Mouse (Mus musculus) cerebellum, postnatal 10 days (tissue): ENCODE measurements around the gene Patj.
"Not testable (repeated sequence)": the region's sequence is repeated elsewhere in the genome, so short reads cannot be mapped to it uniquely, and the experiment has no call there.

ENCODE experiments used
- DNase-seq, 2 experiments: peaks; one replicate each; pipeline ENCODE4 v3.0.0; 2021; ENCODE audit warnings: mixed read lengths in 2 of 2

Patj gene

DNA sequence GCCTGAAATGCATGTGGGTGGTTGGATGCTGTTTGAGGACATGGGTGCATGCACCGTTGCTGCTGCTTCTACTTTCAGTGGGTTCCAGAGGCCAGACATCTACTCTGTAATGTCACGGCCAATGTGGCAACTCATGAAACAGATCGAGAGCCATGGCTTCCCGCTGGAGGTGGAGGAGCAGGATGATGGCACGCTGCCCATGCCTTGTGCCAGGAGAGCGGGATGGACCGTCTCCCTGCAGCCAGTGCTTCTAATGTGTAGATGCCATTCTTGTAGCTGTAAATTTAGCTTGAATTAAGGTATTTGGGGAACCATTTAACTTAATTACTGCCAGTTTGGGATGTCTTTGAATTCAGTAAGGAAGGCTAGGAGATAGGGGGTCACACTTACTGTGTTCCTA, 270.3 kb downstream of the Patj start:
- DNase-seq = peak; percentile 85 to 90

DNA sequence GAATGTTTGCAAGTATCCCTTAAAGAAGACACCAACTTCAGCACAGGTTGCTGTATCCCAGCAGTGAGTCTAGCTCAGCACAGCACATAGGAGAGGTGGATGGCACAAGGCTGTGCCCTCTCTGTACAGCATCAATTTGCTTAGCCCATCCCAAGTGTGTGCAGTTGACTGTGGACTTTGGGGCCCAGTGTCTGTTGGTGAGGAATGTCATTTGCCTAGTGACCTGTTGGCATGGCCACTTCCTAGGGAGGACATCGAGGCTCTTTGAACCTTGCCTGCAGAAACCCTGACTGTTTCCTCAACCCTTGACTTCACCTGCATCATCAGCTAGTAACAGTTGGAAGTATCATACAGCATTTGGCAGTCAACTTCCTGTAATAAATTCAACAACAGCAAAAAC, 270.9 kb downstream of the Patj start:
- DNase-seq = no peak

DNA sequence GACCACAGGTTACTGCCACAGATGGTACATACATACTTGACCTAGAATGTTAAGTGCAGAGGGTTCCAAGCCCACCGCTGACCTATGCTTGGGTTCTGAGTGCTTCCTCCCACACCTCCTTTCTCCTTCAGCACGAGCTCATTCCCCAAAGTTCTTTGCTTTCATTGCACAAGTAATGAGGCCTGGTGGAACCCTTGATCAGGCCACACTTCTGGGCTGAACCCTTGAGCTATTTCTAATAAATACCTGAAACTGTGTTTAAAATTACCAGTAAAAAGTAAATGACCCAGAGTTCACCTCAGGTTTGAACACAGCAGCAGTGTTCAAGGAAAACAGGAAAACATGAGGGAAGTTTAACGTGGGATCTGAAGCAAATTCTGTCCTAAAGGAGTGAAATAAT, 271.4 kb downstream of the Patj start:
- DNase-seq = no peak

DNA sequence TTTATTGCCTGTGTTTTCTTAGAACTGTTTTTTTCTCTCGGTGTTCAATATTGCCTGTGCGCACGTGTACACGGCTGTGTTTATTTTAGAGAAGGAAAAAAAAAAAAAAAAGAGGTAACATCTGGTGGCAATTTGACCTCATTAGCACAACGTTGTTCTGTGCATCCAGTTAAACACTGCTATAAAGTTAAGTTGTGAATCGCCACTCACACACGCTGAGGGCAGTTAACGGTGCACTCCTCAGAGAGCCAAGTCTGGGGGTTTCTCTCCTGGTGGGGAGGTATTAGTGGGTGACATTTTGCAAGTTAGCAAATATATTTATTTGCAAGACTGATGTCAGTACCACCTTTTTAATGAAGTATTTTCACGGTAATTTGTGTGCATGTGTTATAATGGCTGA, 281.9 kb downstream of the Patj start:
- DNase-seq = no peak

DNA sequence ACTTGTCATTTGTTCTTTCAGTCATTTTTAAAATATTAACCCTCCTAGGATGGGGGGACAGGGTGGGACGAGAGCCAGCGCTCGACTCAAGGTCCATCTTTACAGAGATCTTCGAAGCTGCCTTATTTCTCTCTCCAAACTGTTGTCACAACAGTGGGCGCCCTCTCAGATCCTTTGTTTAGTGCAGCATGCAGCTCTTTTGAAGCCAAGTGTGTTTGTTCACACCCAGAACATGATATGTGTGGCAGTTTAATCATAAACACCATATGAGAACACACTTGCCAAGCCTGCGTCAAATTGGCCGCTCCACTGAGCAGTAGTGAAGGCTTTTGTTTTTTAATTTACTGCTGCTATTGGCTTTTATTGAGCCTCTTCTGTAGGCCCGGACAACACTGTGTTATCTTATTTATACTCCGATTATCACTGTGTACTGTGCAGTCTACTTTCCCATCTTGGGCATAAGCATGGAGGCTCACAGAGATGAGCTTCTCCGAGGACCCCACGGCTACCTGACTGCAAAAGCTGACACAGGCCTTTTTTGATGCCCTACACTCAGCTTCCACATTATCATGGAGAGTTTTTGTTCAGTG, 291.2 kb downstream of the Patj start:
- peak in 1 of 2 experiments; percentile 14 for DNase-seq

DNA sequence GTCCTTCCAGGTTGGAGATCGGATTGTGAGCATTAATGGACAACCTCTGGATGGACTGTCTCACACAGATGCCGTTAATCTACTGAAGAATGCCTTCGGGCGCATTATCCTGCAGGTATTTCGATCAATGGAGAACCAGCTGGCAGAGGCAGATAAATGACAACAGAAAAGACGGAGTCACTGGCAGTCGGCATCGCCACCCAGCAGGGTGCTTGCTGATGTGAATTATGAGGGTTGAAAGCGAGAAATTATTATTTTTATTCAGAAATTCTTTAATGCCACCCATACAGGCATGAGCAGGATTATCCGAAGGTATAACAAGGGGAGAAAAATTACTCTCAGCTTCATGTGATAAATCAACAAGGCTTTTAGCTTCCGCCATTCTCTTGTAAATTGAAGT, 292.5 kb downstream of the Patj start:
- peak in 1 of 2 experiments; percentile 45 for DNase-seq

DNA sequence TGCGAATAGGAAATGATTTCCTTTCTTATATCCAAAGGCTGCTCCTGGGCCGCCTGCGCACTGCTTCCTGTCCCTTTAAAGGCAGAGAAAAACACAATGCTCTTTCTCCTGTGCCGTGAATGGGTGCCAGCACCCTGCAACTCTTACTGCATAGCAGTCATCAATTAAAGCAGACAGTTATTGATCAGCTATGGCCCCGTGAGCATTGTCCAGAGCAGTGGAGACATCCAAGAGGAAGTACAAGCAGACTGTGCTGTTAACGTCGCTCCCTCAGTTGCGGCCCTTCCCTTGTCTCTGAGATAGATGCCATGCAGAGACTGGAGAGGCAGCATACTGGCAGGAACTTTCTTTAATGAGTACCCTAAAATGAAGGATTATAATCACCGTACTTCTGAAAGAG, 292.9 kb downstream of the Patj start:
- DNase-seq = no peak

DNA sequence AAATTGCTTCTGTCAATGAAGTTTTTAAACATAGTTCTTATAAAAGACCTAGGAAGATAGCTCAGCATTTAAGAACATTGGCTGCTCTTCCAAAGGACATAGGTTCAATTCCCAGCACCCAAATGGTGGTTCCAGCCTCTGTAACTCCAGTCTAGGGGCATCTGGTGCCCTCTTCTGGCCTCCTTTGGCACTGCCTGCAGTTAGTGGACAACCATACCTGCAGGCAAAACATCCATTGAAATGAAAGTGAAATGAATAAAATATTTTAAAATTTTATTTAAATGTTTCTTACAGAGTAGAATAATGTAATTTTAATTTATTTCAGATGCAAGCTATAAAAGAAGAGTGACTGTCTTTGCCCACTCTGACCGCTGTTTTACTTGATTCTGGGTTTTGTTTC, 294.4 kb downstream of the Patj start:
- no peak for DNase-seq

DNA sequence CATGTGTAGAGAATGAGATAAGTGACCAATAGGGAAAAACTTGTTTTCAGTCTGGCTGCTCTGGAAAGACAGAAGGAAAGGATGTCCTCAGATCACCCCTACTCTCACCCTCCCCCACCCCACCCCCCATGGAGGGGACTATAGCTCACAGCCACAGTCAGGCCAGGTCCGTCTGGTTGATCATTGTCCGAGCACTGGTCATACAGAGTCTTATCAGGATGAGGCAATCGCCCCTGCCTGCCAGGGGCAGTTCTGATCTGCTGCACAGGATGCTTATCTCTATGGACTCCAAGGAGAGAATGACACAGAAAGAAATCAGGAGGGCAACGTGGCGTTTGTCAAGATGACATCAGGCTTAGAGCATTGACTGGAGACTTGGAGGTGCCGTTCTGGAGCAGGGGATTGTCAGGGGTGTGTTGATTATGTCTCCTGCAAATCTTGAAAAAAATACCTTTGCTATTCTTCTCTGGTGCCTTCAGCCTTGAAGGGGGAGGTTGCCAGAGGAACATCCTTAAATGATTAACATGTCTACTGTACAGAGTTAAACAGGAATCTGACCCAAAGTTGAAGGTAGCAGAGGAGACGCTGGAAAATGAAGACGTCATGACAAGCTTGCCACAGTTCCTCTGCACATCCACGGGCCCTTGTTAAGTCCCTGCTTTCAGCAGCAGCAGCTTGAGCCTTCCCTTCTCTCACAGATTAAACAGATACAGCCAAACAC, 298.0 kb downstream of the Patj start:
- DNase-seq = peak in 1 of 2 experiments; percentile 15

DNA sequence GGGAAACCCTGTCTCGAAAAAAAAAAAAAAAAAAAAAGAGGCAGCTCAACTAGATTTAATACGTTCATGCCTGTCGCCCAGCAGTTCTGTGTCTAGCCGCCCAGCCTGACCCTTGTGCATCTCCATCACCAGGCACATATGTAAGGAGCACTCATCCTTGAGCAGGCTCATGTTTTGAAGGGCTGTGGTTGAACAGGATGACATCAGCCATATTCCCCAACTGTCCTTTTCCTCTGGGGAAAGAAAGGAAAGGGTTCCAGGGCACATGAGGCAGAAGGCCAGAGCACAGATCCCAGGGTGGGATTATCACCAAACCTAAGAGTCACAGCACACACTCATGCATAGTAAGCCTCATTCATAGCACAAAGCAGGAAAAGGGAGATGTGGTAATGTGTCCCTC, 302.3 kb downstream of the Patj start:
- DNase-seq = no peak

DNA sequence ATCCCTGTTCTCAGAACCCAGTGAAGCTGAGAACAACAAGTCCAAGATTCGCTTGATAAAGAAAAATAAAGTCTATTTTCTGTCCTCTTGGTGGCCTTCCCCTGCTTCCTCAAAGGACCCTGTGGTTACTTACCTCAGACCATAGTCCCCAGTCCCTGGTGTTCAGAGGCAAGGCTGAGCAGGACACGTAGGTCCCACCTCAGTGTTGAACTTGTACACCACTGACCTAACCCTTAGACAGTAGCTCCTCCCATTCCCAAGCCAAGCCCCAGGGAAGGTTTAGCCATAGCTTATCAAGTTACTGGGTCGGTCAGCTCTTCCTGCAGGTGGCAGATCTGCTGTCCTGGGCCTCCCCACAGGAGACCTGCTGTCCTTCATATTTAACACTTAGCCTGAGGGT, 303.3 kb downstream of the Patj start:
- no peak for DNase-seq

DNA sequence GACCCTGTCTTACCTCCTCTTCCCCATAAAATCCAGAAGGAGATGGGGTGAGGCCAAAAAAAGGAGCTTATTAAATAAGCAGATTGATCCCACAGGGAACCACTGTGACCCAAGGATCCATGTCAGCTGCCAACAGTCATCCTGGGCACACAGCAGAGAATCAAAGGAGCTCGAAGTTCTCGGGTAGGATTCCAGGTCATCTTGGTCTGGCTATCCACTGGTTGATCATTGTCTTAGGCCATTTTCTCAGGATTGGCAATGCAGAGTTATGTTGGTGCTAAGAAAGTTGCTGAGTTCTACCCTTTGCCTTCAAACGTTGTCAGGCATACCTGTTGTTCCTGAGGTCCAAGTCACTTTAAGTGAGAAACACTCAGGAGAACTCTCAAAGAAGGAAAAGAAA, 304.6 kb downstream of the Patj start:
- DNase-seq = no peak

DNA sequence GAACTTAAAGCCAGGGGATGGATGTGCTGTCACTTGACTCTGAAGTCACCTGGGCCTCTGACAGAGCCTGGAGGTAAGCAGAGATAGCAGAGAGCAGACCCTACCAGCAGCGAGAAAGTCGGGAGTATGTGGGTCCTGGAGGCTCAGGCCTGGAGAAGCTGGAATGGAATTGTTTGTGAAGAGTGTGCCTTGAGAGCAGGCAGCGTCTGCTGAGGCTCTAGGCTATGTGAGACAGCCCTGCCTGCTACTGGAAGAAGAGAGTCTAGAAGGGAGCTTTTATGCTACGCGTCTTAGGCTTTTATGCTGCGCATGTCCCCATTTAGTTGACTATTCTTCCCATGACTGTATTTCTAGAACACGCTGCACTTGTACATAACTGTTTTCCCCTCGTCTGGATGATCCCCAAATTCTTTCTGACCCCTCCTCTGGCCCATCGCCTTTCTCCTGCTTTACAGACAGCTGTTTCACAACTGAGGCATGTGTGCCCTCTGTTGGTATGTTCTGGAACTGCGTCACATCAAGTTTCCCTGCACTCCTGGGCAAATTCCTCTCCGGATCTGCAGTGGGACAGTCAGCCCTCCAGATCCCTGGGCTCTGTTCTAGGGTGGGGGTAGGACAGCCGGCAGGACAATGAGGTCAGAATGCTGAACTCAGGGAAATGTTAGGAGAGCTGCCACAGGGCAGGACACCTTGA, 306.8 kb downstream of the Patj start:
- peak; percentile 87 to 91 for DNase-seq

DNA sequence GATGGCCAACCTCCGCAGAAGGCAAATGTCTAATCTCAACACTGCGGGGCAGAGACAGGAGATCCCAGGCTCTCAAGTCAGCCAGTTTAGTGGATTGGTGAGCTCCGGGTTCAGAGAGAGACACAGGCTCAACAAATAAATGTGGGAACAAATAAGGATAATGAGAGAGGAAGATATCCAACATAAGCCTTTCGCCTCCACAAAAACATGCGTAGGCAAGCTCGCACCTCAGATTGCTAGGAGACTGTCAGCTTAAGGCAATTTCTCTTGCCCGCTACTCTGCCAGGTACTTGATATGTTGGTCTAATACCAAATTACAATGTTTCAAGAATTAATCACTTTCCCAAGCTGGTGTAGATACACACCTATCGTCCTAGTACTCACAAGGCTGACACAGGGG, 315.3 kb downstream of the Patj start:
- no peak for DNase-seq

DNA sequence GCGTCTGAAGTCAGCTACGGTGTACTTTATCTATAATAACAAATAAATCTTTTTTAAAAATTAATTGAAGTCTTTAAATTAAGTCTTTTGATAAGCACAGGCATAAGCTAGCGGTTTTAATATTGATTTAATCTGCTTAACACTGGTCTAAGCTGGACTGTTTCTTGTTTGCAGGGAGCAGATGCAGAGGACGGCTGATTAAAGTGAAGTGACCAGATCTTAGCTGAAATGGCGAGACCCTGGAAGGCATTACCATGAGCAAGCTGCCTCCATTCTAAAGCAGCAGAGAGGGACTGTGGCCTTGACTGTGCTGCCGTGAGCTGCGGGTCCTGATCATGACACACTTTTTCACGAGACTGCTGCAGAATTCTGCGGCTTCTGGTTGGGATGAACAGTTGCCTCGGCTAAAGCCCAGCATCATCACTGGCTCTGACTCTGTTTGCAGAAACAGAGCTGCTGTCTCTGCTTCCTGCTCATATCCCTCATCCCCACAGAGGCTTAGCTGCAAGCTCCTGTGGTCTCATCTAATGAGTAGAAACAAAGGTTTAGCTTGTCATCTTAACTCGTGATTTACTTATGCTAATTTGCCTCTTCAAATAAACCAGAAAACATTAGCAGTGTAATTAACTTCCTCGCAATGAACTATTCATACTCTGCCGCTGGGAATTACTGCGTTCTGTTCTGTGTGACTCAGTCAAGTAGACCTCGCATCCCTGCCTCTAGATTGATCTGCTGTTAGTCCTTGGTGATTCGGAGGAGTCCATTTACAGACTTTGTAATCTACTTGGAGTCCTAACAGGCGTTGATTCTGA, 322.4 kb downstream of the Patj start:
- no peak for DNase-seq

DNA sequence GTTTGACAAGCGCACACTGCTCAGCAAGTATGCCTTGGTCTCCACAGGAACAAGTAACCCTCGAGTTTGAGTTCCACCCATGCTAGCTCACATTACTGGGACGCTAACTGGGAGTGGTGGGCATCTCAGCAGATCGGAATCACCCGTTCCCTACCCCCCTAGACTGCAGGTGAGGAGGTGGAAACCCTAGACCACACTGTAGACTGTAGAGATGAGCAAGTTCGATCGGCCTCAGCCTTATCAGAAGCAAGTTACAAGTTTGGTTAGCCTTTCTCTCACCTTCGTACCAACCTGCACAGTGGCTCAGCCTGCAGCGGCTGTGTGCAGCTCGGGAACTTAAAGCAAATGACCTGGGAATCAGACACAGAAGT, 322.9 kb downstream of the Patj start:
- DNase-seq = no peak

DNA sequence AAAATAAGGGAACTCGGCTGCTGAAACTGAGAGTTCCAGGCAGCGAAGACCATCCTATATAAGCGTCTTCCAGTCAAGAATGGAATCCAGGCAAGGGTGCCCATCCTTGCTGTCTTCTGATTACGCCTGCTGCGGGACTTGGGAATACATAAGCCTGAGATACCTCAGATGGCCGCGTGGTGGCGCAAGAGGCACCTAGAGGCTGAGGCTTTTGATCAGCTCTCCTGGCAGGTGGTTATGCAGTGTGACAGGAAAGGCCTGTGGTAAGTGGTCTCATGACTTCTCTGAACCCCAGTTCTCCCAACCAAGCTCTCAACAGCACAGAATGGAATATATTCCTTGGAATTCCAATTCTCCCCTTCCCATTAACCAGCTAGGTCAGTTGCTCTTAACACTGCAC, 326.9 kb downstream of the Patj start:
- DNase-seq = peak; percentile 84 to 87

DNA sequence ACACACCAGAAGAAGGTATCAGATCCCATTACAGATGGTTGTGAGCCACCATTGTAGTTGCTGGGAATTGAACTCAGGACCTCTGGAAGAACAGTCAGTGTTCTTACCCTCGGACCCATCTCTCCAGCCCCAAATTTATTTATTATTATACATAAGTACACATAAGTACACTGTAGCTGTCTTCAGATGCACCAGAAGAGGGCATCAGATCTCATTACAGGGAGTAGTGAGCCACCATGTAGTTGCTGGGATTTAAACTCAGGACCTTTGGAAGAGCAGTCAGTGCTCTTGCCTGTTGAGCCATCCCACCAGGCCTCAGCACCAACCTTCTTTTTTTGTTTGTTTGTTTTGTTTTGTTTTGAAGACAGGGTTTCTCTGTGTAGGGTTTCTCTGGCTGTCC, 329.1 kb downstream of the Patj start:
- DNase-seq = not testable (repeated sequence)

DNA sequence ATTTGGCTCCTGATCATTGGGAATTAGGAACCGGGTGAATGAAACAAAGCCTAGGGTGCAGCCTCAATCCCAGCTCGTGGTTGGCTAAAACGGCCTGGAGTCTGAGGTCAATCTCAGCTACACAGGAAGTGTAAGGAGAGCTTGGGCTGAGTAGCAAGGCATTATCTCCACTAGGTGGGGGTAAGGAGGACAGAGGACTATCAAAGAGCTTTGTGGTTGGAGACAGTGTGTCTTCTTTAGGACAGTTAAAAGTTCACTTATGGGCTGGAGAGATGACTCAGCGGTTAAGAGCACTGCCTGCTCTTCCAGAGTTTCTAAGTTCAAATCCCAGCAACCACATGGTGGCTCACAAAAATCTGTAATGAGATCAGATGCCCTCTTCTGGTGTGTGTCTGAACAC, 329.9 kb downstream of the Patj start:
- DNase-seq = peak in 1 of 2 experiments; percentile 29

DNA sequence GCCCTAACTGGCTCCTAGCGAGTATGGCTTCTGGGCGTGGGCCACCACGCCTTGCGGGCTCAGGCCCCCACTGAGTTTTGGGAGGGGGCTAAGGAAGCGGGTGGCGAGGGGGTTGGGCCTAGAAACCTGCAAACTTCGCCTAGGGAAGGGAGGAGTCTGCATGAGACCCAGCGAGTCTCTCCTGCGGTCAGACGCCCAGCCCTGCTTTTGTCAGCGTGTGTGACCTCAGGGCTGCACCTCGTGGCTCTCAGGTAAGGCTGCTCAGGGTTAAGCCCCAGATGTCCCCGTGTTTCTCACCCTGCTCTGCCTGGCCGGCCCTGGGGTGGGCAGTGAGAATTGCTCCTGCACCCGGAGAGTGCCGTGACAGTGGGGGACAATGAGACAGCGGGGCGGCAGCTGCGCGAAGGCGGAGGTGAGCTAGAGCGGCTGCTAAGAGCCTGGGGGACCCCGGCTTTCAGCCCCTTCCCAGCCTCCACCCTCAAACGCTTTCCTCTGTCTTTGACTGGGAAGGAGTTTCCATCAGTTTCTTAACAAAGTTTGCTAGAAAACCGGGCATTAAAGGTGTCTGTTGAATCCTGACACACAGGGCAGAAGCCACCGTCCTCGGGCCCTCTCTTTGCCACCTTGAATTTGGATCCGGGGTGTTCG, 331.1 kb downstream of the Patj start, which contains the start of gene L1td1:
Gene L1td1 (plus strand): TSS at position 145 of the 648 bp plus-strand sequence.
- DNase-seq = no peak

DNA sequence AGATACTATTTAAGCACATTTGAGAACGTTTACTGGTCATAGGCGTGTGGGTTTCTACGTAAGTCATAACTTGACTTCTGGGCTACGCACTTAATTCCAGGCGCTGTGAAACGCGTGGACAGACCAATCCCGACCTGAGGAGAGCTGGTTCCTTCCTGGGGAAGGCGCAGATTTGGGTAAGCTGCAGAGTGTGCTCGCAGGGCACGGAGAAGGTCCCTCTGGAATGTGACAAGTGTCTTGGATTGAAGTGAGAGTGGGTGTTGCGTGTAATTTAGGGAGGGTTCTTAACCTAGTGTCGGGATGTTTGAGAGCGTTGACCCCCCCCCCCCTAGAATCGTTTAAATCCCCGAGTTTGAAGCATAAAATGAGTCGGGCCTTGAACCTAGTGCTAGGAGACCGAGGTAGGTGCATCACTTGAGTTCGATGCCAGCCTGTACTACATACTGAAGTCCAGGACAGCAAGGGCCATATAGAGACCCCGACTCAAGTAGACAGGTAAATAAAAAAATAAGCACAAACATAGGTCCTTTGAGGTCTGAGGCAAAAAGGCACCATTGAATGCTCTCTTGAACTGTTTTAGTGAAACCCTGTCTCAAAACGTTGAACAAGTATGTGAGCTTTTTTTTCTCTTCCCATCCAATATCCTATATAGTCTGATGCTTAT, 331.8 kb downstream of the Patj start:
- no peak for DNase-seq

DNA sequence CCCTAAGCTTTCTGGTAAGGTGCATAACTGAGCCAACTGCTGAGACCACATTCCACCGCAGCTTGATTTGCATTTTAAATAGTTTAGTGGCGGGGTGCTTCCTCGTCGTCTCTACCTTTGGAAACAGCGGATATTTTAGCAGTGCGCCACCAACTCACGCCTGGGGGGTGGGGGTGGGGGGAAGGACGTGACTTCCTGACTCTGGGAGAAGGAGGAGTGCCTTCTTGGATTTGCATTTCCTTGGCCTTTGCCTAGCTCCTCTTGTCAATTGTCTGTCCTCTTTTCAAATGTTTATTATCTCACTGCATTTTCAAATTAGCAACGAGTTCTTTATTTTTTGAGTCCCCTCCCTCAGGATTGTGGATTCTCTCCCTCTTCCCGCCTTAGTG, 332.4 kb downstream of the Patj start:
- DNase-seq = no peak
